Mouse (Mus musculus) C2C12 (cell line): ENCODE results near the gene Prkcz.

Source experiments
- CTCF ChIP-seq: IDR thresholded peaks from one replicate; pipeline ENCODE4 v1.5.1; 2011; ENCODE audit not compliant: control insufficient read depth, insufficient read depth, insufficient read length
- MAX ChIP-seq: IDR thresholded peaks from one replicate; pipeline ENCODE4 v1.6.1; 2011; ENCODE audit warnings: mild to moderate bottlenecking, control low read depth

GRCm38 (mm10) chr4:155249648-155250351 lies 111.4 kb downstream of the Prkcz start, which contains the start of gene Faap20:
- TF ChIP-seq CTCF (no peak), MAX (peak; percentile 53)
